In genomic region chr7:111082822-111083732, GRCm38 (mm10) we compare ENCODE assay signal across 8 mouse cellular contexts. TPM values are rescaled to one million over a fixed set of nuclear protein-coding genes. Genes with fewer than 3 reads are reported as not detected.
A peak's percentile ranks its signal among the peaks of the same experiment; 100 is the strongest.
DNase-seq lines count a peak whose midpoint lies in the region; ATAC-seq and TF ChIP-seq lines count a peak whose summit lies in the region.

Gene Eif4g2, minus strand, starts transcription at chr7:111083030.

- WGBS in heart, embryonic 12.5 days: under 1% methylated on average over 70 of the region's 70 CpGs
- under 1% methylated on average over 70 of the region's 70 CpGs for WGBS in kidney, postnatal 0 days
- WGBS in liver, embryonic 11.5 days: under 1% methylated on average over 70 of the region's 70 CpGs
- WGBS in stomach, embryonic 14.5 days: under 1% methylated on average over 70 of the region's 70 CpGs

- TF ChIP-seq CTCF in kidney, postnatal 0 days (IDR thresholded peaks at IDR 0.05; ENCODE audit: low read depth): no peak

- peak; percentile 99 for DNase-seq in CD4-positive helper T cell, adult 2 months (ENCODE audit: low read depth, low spot score)
- DNase-seq in brain, embryonic 18.5 days (ENCODE audit: low read depth, low spot score): peak; percentile 97
- peak; percentile 99 for DNase-seq in kidney, postnatal 0 days (ENCODE audit: low spot score)
- peak; percentile 97 for DNase-seq in liver, embryonic 11.5 days (ENCODE audit: low spot score)
- peak; percentile 98 for DNase-seq in naive thymus-derived CD4-positive, alpha-beta T cell, adult 2 months (ENCODE audit: low read depth)

- peaks cover 20% of the 10 kb centered on the region for H3K4me1 ChIP-seq in heart, embryonic 12.5 days (replicated peaks)
- no peaks in the 10 kb centered on the region for H3K4me1 ChIP-seq in kidney, postnatal 0 days (replicated peaks; ENCODE audit: insufficient read depth, low read length)
- H3K4me1 ChIP-seq in liver, embryonic 11.5 days (replicated peaks; ENCODE audit: control insufficient read depth, insufficient read depth, low read length): peaks cover 19% of the 10 kb centered on the region
- peaks cover 6% of the 10 kb centered on the region; the same call in 1 of the 2 replicates for H3K4me1 ChIP-seq in stomach, embryonic 14.5 days (ENCODE audit: control insufficient read depth, insufficient read depth, low read length)

- no peaks in the 10 kb centered on the region for H3K9me3 ChIP-seq in heart, embryonic 12.5 days (replicated peaks)
- H3K9me3 ChIP-seq in kidney, postnatal 0 days (replicated peaks; ENCODE audit: low read length): no peaks in the 10 kb centered on the region
- no peaks in the 10 kb centered on the region for H3K9me3 ChIP-seq in liver, embryonic 11.5 days (ENCODE audit: control insufficient read depth, low read length)
- H3K9me3 ChIP-seq in stomach, embryonic 14.5 days (ENCODE audit: control insufficient read depth, low read depth, low read length): no peaks in the 10 kb centered on the region

- H3K36me3 ChIP-seq in heart, embryonic 12.5 days: peaks cover 32% of the 10 kb centered on the region
- peaks cover 24% of the 10 kb centered on the region; the same call in 1 of the 2 replicates for H3K36me3 ChIP-seq in kidney, postnatal 0 days (ENCODE audit: insufficient read depth, low read length)
- H3K36me3 ChIP-seq in liver, embryonic 11.5 days (ENCODE audit: control insufficient read depth, insufficient read depth, low read length): peaks cover 30% of the 10 kb centered on the region
- peaks cover 33% of the 10 kb centered on the region for H3K36me3 ChIP-seq in stomach, embryonic 14.5 days (ENCODE audit: control insufficient read depth, insufficient read depth, low read length)

- H3K27ac ChIP-seq in heart, embryonic 12.5 days (ENCODE audit: poor library complexity, severe bottlenecking): peak within 1 kb of the TSS; percentile 98
- H3K27ac ChIP-seq in kidney, postnatal 0 days: peak within 1 kb of the TSS; percentile 100
- peak within 1 kb of the TSS; percentile 99 for H3K27ac ChIP-seq in liver, embryonic 11.5 days (ENCODE audit: low read depth, low read length)
- peak within 1 kb of the TSS; percentile 100 for H3K27ac ChIP-seq in stomach, embryonic 14.5 days (ENCODE audit: low read length)

- no peaks in the 10 kb centered on the region for H3K27me3 ChIP-seq in heart, embryonic 12.5 days (replicated peaks)
- no peaks in the 10 kb centered on the region for H3K27me3 ChIP-seq in kidney, postnatal 0 days (ENCODE audit: insufficient read depth, low read length)
- no peaks in the 10 kb centered on the region for H3K27me3 ChIP-seq in liver, embryonic 11.5 days (replicated peaks; ENCODE audit: control insufficient read depth, insufficient read depth, low read length)
- H3K27me3 ChIP-seq in stomach, embryonic 14.5 days (ENCODE audit: control insufficient read depth, insufficient read depth, low read length): no peaks in the 10 kb centered on the region

- peak within 1 kb of the TSS; percentile 94 for H3K4me2 ChIP-seq in heart, embryonic 12.5 days
- H3K4me2 ChIP-seq in kidney, postnatal 0 days (ENCODE audit: low read length): peak within 1 kb of the TSS; percentile 73
- peak within 1 kb of the TSS; percentile 90 for H3K4me2 ChIP-seq in liver, embryonic 11.5 days
- peak within 1 kb of the TSS; percentile 83 for H3K4me2 ChIP-seq in stomach, embryonic 14.5 days (replicated peaks; ENCODE audit: low read depth, low read length)

- peak; percentile 94 for ATAC-seq in erythroid progenitor cell, adult 5-6 weeks (replicated peaks; ENCODE audit: low FRiP score, poor library complexity, severe bottlenecking)
- peak; percentile 99 for ATAC-seq in heart, embryonic 12.5 days (ENCODE audit: insufficient number of reproducible peaks, low FRiP score)
- ATAC-seq in kidney, postnatal 0 days (replicated peaks; ENCODE audit: low FRiP score, low read depth): peak; percentile 98
- peak; percentile 97 for ATAC-seq in liver, embryonic 11.5 days (replicated peaks; ENCODE audit: low FRiP score)
- peak; percentile 99 for ATAC-seq in stomach, embryonic 14.5 days (ENCODE audit: insufficient number of reproducible peaks, insufficient read depth, low FRiP score, low read depth)

- H3K4me3 ChIP-seq in heart, embryonic 12.5 days: peak within 1 kb of the TSS; percentile 97
- peak within 1 kb of the TSS; percentile 90 for H3K4me3 ChIP-seq in kidney, postnatal 0 days (replicated peaks; ENCODE audit: low read depth, low read length)
- H3K4me3 ChIP-seq in liver, embryonic 11.5 days (ENCODE audit: low read depth, low read length): peak within 1 kb of the TSS; percentile 100
- peak within 1 kb of the TSS; percentile 94 for H3K4me3 ChIP-seq in stomach, embryonic 14.5 days (ENCODE audit: low read depth, low read length)

- H3K9ac ChIP-seq in heart, embryonic 12.5 days: peak within 1 kb of the TSS; percentile 99
- peak within 1 kb of the TSS; percentile 96 for H3K9ac ChIP-seq in kidney, postnatal 0 days (ENCODE audit: low read depth, low read length)
- H3K9ac ChIP-seq in liver, embryonic 11.5 days (ENCODE audit: low read depth, low read length): peak within 1 kb of the TSS; percentile 100
- H3K9ac ChIP-seq in stomach, embryonic 14.5 days (replicated peaks; ENCODE audit: low read depth, low read length): peak within 1 kb of the TSS; percentile 98

RNA-seq across cellular contexts. Expression of gene Eif4g2, which starts in this region (rescaled TPM):
- total RNA-seq in erythroid progenitor cell, adult 5-6 weeks (2015; ENCODE audit: low replicate concordance): 560 and 705 TPM in 2 replicates
- 587 and 796 TPM in 2 replicates for total RNA-seq in erythroid progenitor cell, adult 5-6 weeks (2017; ENCODE audit: low replicate concordance)
- polyA plus RNA-seq in heart, embryonic 12.5 days (2016; fragmentation: Nextera tagmentation; extraction: Ambion mirVana): 852 and 867 TPM in 2 replicates
- 603 and 664 TPM in 2 replicates for polyA plus RNA-seq in kidney, postnatal 0 days (2015; fragmentation: Nextera tagmentation; extraction: Ambion mirVana)
- polyA plus RNA-seq in liver, embryonic 11.5 days (2014; fragmentation: Nextera tagmentation; extraction: Ambion mirVana): 1,063 and 1,240 TPM in 2 replicates
- 843 and 869 TPM in 2 replicates for polyA plus RNA-seq in stomach, embryonic 14.5 days (2014; fragmentation: Nextera tagmentation; extraction: Ambion mirVana)

Comparison
In these comparisons a context has a peak if more than half of its experiments do, and no peak if none do; other contexts are left out.
1. Peak in every context shown above with its lines: DNase-seq, ATAC-seq, H3K4me3 ChIP-seq and H3K27ac ChIP-seq.